Mouse (Mus musculus) erythroblast, adult 5-6 weeks (primary cell): Measurements from ENCODE around the gene Nucb1. TPM values are rescaled to one million over a fixed set of nuclear protein-coding genes. Genes with fewer than 3 reads are reported as not detected.
"Not testable (repeated sequence)": the region's sequence is repeated elsewhere in the genome, so short reads cannot be mapped to it uniquely, and the experiment has no call there.

Experiments
- ATAC-seq: replicated peaks from 2 replicates; pipeline ENCODE4 v1.8.0; 2016; ENCODE audit warnings: moderate number of reproducible peaks, mild to moderate bottlenecking, moderate TSS enrichment, inconsistent platforms; ENCODE audit not compliant: poor library complexity, low FRiP score, severe bottlenecking
- total RNA-seq, 2 experiments: library from RNA; stranded (forward) in 1 of 2; stranded (reverse) in 1 of 2; fragments of 150-400 nt in 1 of 2; fragments of 200-764, 138-1000 nt in 1 of 2; gene quantifications; 2 replicates each; pipeline versions ENCODE4 v1.2.3 to v1.2.4; 2015 to 2017; ENCODE audit warnings: low replicate concordance in 2 of 2

Gene Nucb1
- total RNA-seq, 2 experiments from 2014 or later, result 83.0 to 487 TPM

GRCm38 (mm10) chr7:45466283-45467089 is 43.7 kb downstream of the Nucb1 start, which contains the start of gene Bax:
Gene Bax (minus strand): TSS chr7:45466898.
- peak; percentile 82 for ATAC-seq

- no peak for ATAC-seq
These were observed 44.7 kb downstream of the Nucb1 start for GRCm38 (mm10) chr7:45465549-45465948.

- ATAC-seq, result no peak
These were observed 45.1 kb downstream of the Nucb1 start for GRCm38 (mm10) chr7:45465112-45465511.

GRCm38 (mm10) chr7:45463987-45464778 is 46.0 kb downstream of the Nucb1 start:
- ATAC-seq, result no peak

- not testable (repeated sequence) for ATAC-seq
These were observed 47.3 kb downstream of the Nucb1 start for GRCm38 (mm10) chr7:45462868-45463267.

GRCm38 (mm10) chr7:45462325-45462724 is 47.9 kb downstream of the Nucb1 start:
- no peak for ATAC-seq

GRCm38 (mm10) chr7:45461781-45462180 is 48.4 kb downstream of the Nucb1 start:
- ATAC-seq, result no peak

- ATAC-seq, result peak; percentile 8
These were observed 48.9 kb downstream of the Nucb1 start for GRCm38 (mm10) chr7:45461326-45461725.

GRCm38 (mm10) chr7:45460860-45461314 is 49.3 kb downstream of the Nucb1 start:
- ATAC-seq, result peak; percentile 74

GRCm38 (mm10) chr7:45460377-45460776 is 49.8 kb downstream of the Nucb1 start:
- peak; percentile 24 for ATAC-seq

- ATAC-seq, result peak; percentile 85
These were observed 50.6 kb downstream of the Nucb1 start, which contains the start of gene Ftl1 for GRCm38 (mm10) chr7:45459564-45460140. Gene Ftl1 (minus strand): TSS chr7:45459884.

- peak; percentile 8; the same call in 1 of the 2 replicates for ATAC-seq
These were observed 51.2 kb downstream of the Nucb1 start for GRCm38 (mm10) chr7:45458748-45459563.

GRCm38 (mm10) chr7:45457204-45458060 is 52.8 kb downstream of the Nucb1 start:
- 0 out of 2 replicates have a peak, but pooled peaks have one; percentile 10 for ATAC-seq

GRCm38 (mm10) chr7:45456721-45457203 is 53.4 kb downstream of the Nucb1 start:
- ATAC-seq, result no peak

- ATAC-seq, result no peak
These were observed 54.1 kb downstream of the Nucb1 start for GRCm38 (mm10) chr7:45455932-45456696.

GRCm38 (mm10) chr7:45454971-45455370 is 55.2 kb downstream of the Nucb1 start:
- no peak for ATAC-seq

GRCm38 (mm10) chr7:45451344-45451982 is 58.7 kb downstream of the Nucb1 start:
- ATAC-seq, result peak; percentile 89
